Mouse (Mus musculus): ENCODE measurements at regions not wholly inside any gene's neighbourhood (a gene's known extent, or its start where the extent isn't known, plus 50 kb on each side); places are given as distances from the start of the nearest gene placed in this dataset.

- TF ChIP-seq CTCF (IDR thresholded peaks at IDR 0.05; ENCODE audit: borderline replicate concordance, insufficient read depth, low read depth, low read length) (peak; percentile 73; the same call in 1 of the 2 replicates), POLR2A (IDR thresholded peaks at IDR 0.05; ENCODE audit: borderline replicate concordance, insufficient read depth, low read length) (no peak)
Measured at GRCm38 (mm10) chr12:26071610-26072009, 343.4 kb downstream of the Rnf144a start.
